Mouse (Mus musculus) heart, embryonic 12.5 days (tissue): ENCODE data around the gene Olfr329-ps. TPM values are rescaled to one million over a fixed set of nuclear protein-coding genes. Genes with fewer than 3 reads are reported as not detected.
"Not testable (repeated sequence)": the region's sequence is repeated elsewhere in the genome, so short reads cannot be mapped to it uniquely, and the experiment has no call there.

Source experiments
- ATAC-seq: fragments of 200-750 bp; cut with Nextera tagmentation; 2 replicates; pipeline ENCODE4 v1.8.0; 2017; ENCODE audit warnings: moderate TSS enrichment, moderate library complexity; ENCODE audit not compliant: insufficient number of reproducible peaks, low FRiP score
- H3K27ac ChIP-seq: fragments of 300-500 bp; sonication (generic); 2 replicates; pipeline ENCODE4 v1.5.1; 2016; ENCODE audit warnings: mild to moderate bottlenecking, moderate library complexity; ENCODE audit not compliant: poor library complexity, severe bottlenecking
- H3K27me3 ChIP-seq: fragments of 300-500 bp; sonication (generic); replicated peaks from 2 replicates; pipeline ENCODE4 v1.6.1; 2016; ENCODE audit warnings: mild to moderate bottlenecking, moderate library complexity
- H3K36me3 ChIP-seq: fragments of 300-500 bp; sonication (generic); 2 replicates; pipeline ENCODE4 v1.6.1; 2016; ENCODE audit warnings: mild to moderate bottlenecking, moderate library complexity
- H3K4me1 ChIP-seq: fragments of 300-500 bp; sonication (generic); replicated peaks from 2 replicates; pipeline ENCODE4 v1.6.1; 2016; ENCODE audit warnings: mild to moderate bottlenecking
- H3K4me2 ChIP-seq: fragments of 300-500 bp; sonication (generic); 2 replicates; pipeline ENCODE4 v1.6.1; 2016; ENCODE audit warnings: mild to moderate bottlenecking, moderate library complexity
- H3K4me3 ChIP-seq: fragments of 300-500 bp; sonication (generic); 2 replicates; pipeline ENCODE4 v1.5.1; 2016; ENCODE audit warnings: mild to moderate bottlenecking
- H3K9ac ChIP-seq: fragments of 300-500 bp; sonication (generic); 2 replicates; pipeline ENCODE4 v1.6.1; 2016; ENCODE audit warnings: mild to moderate bottlenecking, moderate library complexity
- H3K9me3 ChIP-seq: fragments of 300-500 bp; sonication (generic); replicated peaks from 2 replicates; pipeline ENCODE4 v1.6.1; 2016; ENCODE audit warnings: mild to moderate bottlenecking, moderate library complexity
- WGBS: fragments of 180-500 bp; shearing (Covaris S2); methylation state at CpG from one replicate; pipeline ENCODE4 v1.1.7; 2016; 5-methylcytosine and 5-hydroxymethylcytosine counted together
- polyA plus RNA-seq: library from polyadenylated mRNA; unstranded; fragments of >200 nt; fragmentation: Nextera tagmentation; extraction: Ambion mirVana; gene quantifications from 2 replicates; pipeline ENCODE4 v1.2.1, GENCODE M21; 2016

The Olfr329-ps gene
- polyA plus RNA-seq, 1 experiment from 2014 or later: not detected

DNA sequence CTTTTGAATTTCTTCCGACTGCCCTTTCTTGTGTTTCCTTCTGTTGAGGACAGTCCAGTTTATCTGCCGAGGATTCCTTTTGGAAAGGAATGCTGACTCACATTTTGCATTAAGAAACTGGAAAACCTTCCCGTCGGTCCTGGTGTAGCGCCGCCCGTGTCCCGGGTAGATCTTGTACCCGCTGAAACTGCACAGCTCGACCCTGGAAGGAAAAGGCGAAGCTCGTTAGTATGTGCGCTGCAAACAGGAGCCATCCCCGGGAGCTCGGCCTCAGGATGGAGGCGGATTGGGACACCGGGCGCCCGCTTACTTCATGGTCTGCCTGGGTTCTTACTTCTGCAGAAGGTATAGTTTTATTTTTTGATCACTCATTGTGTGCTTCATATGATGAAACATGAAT is 37.2 kb downstream of the Olfr329-ps start:
- H3K36me3 ChIP-seq, H3K4me2 ChIP-seq, H3K9ac ChIP-seq, H3K4me1 ChIP-seq, H3K4me3 ChIP-seq, H3K9me3 ChIP-seq, H3K27me3 ChIP-seq, H3K27ac ChIP-seq, ATAC-seq: not testable (repeated sequence)
- WGBS: 75% methylated on average over 19 of the region's 19 CpGs

DNA sequence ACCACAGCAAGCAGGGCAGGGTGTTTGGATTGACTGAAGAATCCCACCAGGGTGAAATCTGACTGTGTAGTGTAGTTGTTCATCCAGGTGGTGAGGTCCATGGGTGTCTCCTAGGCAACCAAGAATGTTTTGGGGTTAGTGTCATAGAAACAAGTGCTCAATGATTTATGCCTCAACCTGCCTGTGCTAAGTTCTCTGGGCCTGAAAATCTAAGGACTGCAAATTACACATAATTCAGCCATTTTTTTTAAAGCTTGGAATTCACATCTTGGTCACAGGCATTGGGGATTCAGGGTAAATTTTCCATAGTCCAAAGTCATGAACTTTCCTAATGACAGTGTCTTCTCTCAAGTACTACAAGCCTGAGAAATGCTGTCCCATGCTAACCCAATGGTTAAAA is 43.8 kb downstream of the Olfr329-ps start, which contains the start of gene Olfr331:
TSS of gene Olfr331 (minus strand) at position 101 of the 400 bp plus-strand sequence.
- not testable (repeated sequence) for H3K4me2 ChIP-seq, H3K4me3 ChIP-seq, H3K4me1 ChIP-seq, H3K9ac ChIP-seq, ATAC-seq, H3K36me3 ChIP-seq, H3K9me3 ChIP-seq, H3K27me3 ChIP-seq, H3K27ac ChIP-seq

DNA sequence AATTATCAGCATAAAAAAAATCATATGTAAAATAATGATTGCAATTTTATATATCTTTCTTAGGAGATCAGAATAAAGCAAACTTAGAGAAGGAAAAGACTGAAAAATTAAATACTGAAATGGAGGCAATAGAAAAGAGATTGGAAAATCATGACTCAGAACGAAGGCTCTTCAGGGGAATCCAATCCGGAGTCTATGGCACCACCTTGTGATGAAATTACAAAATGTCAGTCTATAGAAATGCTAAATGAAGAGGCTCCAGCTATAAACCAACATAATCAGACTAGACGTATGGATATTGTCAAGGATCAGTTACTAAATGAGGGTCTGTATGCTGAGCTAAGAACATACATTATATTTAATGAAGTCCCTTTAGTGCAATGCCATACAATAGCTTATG is 46.9 kb downstream of the Olfr329-ps start:
- WGBS: 49% methylated on average over 3 of the region's 3 CpGs
- Histone ChIP-seq H3K36me3 (no peaks in the 10 kb centered on the region), H3K4me3 (no peak overlapping the region), H3K27ac (no peak overlapping the region), H3K4me2 (no peak overlapping the region), H3K9me3 (no peaks in the 10 kb centered on the region), H3K27me3 (no peaks in the 10 kb centered on the region), H3K9ac (no peak overlapping the region), H3K4me1 (no peaks in the 10 kb centered on the region)
- ATAC-seq: no peak

DNA sequence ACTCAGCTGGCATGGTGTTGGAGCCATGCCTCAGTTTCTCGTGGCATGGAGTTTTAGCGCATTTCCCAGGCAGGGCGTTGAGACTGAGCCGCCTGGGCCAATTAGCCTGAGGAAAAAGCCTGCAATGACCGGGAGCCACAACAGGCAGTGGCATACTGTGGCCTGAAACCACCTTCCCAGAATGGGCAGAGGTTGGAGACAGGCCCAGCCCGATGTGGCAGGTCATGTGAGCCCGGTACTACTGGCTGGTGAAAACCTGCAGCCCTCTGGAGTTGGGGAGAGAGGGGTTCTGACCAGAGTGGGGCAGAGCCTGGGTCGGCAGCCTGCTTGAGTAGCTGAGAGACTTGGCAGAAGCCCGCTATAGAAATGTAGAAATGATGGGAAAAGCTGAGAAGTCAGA is 47.5 kb downstream of the Olfr329-ps start:
- Histone ChIP-seq H3K9me3 (no peaks in the 10 kb centered on the region), H3K4me3 (no peak overlapping the region), H3K27ac (no peak overlapping the region), H3K36me3 (no peaks in the 10 kb centered on the region), H3K4me2 (no peak overlapping the region), H3K27me3 (no peaks in the 10 kb centered on the region), H3K9ac (no peak overlapping the region), H3K4me1 (no peaks in the 10 kb centered on the region)
- WGBS: 74% methylated on average over 9 of the region's 9 CpGs
- no peak for ATAC-seq

DNA sequence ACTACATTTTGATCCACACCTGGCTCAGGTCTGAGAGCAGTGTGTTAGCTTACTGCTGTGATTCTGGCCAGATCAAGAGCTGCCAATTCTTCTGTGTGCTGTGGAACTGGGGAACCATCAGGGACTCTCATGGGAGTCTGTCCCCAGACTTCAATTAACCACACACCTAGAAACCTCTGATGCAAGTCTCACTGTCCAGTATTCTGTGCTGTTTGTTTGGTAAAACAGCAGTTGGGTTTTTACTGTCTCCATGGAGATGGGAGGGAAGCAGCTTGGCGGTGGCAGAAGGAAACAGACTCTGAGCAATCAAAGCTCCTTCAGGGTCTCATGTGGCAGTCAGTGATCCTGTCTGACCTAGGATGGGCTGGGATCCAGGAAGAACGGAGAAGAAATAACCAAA is 53.8 kb downstream of the Olfr329-ps start, which contains the start of gene Olfr332:
TSS of gene Olfr332 (minus strand) at position 101 of the 400 bp plus-strand sequence.
- Histone ChIP-seq H3K36me3 (no peaks in the 10 kb centered on the region), H3K4me3 (no peak within 1 kb of the TSS), H3K27ac (no peak within 1 kb of the TSS), H3K9ac (no peak within 1 kb of the TSS), H3K9me3 (no peaks in the 10 kb centered on the region), H3K4me2 (no peak within 1 kb of the TSS), H3K27me3 (no peaks in the 10 kb centered on the region), H3K4me1 (no peaks in the 10 kb centered on the region)
- ATAC-seq: no peak
- whole genome bisulfite sequencing: 81% methylated on average over 2 of the region's 2 CpGs

Other genes with a start within 250 kb of the Olfr329-ps start
- 14.9 and 15.5 TPM in 2 replicates for gene Zfp692, start 239.4 kb downstream of the Olfr329-ps start, polyA plus RNA-seq
- 32.4 and 33.6 TPM in 2 replicates for gene Zfp672, start 216.1 kb downstream of the Olfr329-ps start, polyA plus RNA-seq
- 26.6 and 27.8 TPM in 2 replicates for gene Sh3bp5l, start 215.7 kb downstream of the Olfr329-ps start, polyA plus RNA-seq
- gene Lypd8, start 167.4 kb downstream of the Olfr329-ps start, polyA plus RNA-seq: not detected in 2 replicates
- not detected in 2 replicates for gene 1810065E05Rik, start 125.3 kb downstream of the Olfr329-ps start, polyA plus RNA-seq
- gene Gm12253, start 113.9 kb downstream of the Olfr329-ps start, polyA plus RNA-seq: not detected in 2 replicates
- gene Lypd9, start 93.5 kb downstream of the Olfr329-ps start, polyA plus RNA-seq: not detected in 2 replicates
- not detected in 2 replicates for gene Olfr30, start 84.2 kb downstream of the Olfr329-ps start, polyA plus RNA-seq
- not detected in 2 replicates for gene Olfr332, start 53.9 kb downstream of the Olfr329-ps start, polyA plus RNA-seq
- not detected in 2 replicates for gene Olfr331, start 43.9 kb downstream of the Olfr329-ps start, polyA plus RNA-seq
- gene Olfr330, start 11.6 kb downstream of the Olfr329-ps start, polyA plus RNA-seq: not detected in 2 replicates
- not detected in 2 replicates for gene Olfr328, start 9.2 kb upstream of the Olfr329-ps start, polyA plus RNA-seq
- not detected in 2 replicates for gene Olfr224, start 24.1 kb upstream of the Olfr329-ps start, polyA plus RNA-seq
- gene Olfr325, start 31.3 kb upstream of the Olfr329-ps start, polyA plus RNA-seq: not detected in 2 replicates
- gene Olfr324, start 48.7 kb upstream of the Olfr329-ps start, polyA plus RNA-seq: not detected in 2 replicates
- not detected in 2 replicates for gene 2210407C18Rik, start 69.7 kb upstream of the Olfr329-ps start, polyA plus RNA-seq
- not detected in 2 replicates for gene Olfr323, start 84.1 kb upstream of the Olfr329-ps start, polyA plus RNA-seq
- 1.5 and 2.0 TPM in 2 replicates for gene Trim58, start 94.0 kb upstream of the Olfr329-ps start, polyA plus RNA-seq
- not detected in 2 replicates for gene Olfr322, start 112.4 kb upstream of the Olfr329-ps start, polyA plus RNA-seq
- not detected in 2 replicates for gene Olfr320, start 134.7 kb upstream of the Olfr329-ps start, polyA plus RNA-seq
- gene Olfr319, start 152.7 kb upstream of the Olfr329-ps start, polyA plus RNA-seq: not detected in 2 replicates
- not detected in 2 replicates for gene Olfr318, start 177.6 kb upstream of the Olfr329-ps start, polyA plus RNA-seq
- gene Olfr317, start 192.8 kb upstream of the Olfr329-ps start, polyA plus RNA-seq: not detected in 2 replicates
- not detected in 2 replicates for gene Olfr316, start 206.3 kb upstream of the Olfr329-ps start, polyA plus RNA-seq
- not detected in 2 replicates for gene Olfr315, start 226.8 kb upstream of the Olfr329-ps start, polyA plus RNA-seq
- gene Olfr314, start 236.5 kb upstream of the Olfr329-ps start, polyA plus RNA-seq: 0.10 TPM in 1 of 2 replicates, not detected in the other